Mouse (Mus musculus) naive thymus-derived CD4-positive, alpha-beta T cell, adult 2 months (primary cell): ENCODE results near the gene Olfr157.
"Not testable (repeated sequence)": the region's sequence is repeated elsewhere in the genome, so short reads cannot be mapped to it uniquely, and the experiment has no call there.

Experiments
- DNase-seq: peaks from one replicate; pipeline ENCODE4 v3.0.0-alpha.2; 2011; ENCODE audit warnings: low read depth

Olfr157 gene

GRCm38 (mm10) chr4:43795844-43796243, 44.2 kb downstream of the Olfr157 start:
- DNase-seq = not testable (repeated sequence)

GRCm38 (mm10) chr4:43795296-43795695, 44.7 kb downstream of the Olfr157 start:
- no peak for DNase-seq
